Mouse (Mus musculus) liver, adult 2 months (tissue): ENCODE measurements at regions not wholly inside any gene's neighbourhood (a gene's known extent, or its start where the extent isn't known, plus 50 kb on each side); places are given as distances from the start of the nearest gene placed in this dataset.

Source experiments
- DNase-seq: peaks from one replicate; pipeline ENCODE4 v3.0.0-alpha.2; 2011; ENCODE audit warnings: low read depth, low spot score; ENCODE audit errors: extremely low read depth
- H3K27ac ChIP-seq: fragments of 200-500 bp; replicated peaks from 2 replicates; pipeline ENCODE4 v1.5.1; 2012; ENCODE audit warnings: low read depth, mild to moderate bottlenecking, control low read depth, inconsistent platforms, low read length; ENCODE audit not compliant: insufficient read depth
- H3K27me3 ChIP-seq: fragments of 200-500 bp; 2 replicates; pipeline ENCODE4 v1.6.1; 2012; ENCODE audit warnings: mild to moderate bottlenecking, moderate library complexity, low read length, inconsistent platforms; ENCODE audit not compliant: control insufficient read depth, insufficient read depth
- H3K36me3 ChIP-seq: fragments of 200-500 bp; 2 replicates; pipeline ENCODE4 v1.6.1; 2012; ENCODE audit warnings: low read length, inconsistent platforms; ENCODE audit not compliant: control insufficient read depth, insufficient read depth
- H3K4me1 ChIP-seq: fragments of 200-500 bp; 2 replicates; pipeline ENCODE4 v1.6.1; 2011; ENCODE audit warnings: low read length; ENCODE audit not compliant: control insufficient read depth, insufficient read depth
- H3K4me3 ChIP-seq: fragments of 200-500 bp; 2 replicates; pipeline ENCODE4 v1.5.1; 2011; ENCODE audit warnings: low read depth, mild to moderate bottlenecking, control low read depth, low read length, moderate library complexity; ENCODE audit not compliant: insufficient read depth
- H3K79me2 ChIP-seq: fragments of 200-500 bp; 2 replicates; pipeline ENCODE4 v1.6.1; 2012; ENCODE audit warnings: inconsistent platforms, mild to moderate bottlenecking, low read length, moderate library complexity; ENCODE audit not compliant: control insufficient read depth, insufficient read depth
- H3K9ac ChIP-seq: fragments of 200-500 bp; 2 replicates; pipeline ENCODE4 v1.6.1; 2012; ENCODE audit warnings: low read depth, mild to moderate bottlenecking, control low read depth, inconsistent platforms, low read length
- CTCF ChIP-seq: fragments of 200-500 bp; IDR thresholded peaks from 2 replicates; pipeline ENCODE4 v1.5.1; 2011; ENCODE audit warnings: low read depth, low read length, control low read depth
- POLR2A ChIP-seq: fragments of 200-500 bp; IDR thresholded peaks from 2 replicates; pipeline ENCODE4 v1.6.1; 2011; ENCODE audit warnings: low read length, control low read depth; ENCODE audit not compliant: insufficient read depth; ENCODE audit errors: extremely low read depth
- WGBS: fragments of 180-500 bp; shearing (Covaris S2); methylation state at CpG from one replicate; pipeline ENCODE4 v1.1.7; 2018; 5-methylcytosine and 5-hydroxymethylcytosine counted together

DNA sequence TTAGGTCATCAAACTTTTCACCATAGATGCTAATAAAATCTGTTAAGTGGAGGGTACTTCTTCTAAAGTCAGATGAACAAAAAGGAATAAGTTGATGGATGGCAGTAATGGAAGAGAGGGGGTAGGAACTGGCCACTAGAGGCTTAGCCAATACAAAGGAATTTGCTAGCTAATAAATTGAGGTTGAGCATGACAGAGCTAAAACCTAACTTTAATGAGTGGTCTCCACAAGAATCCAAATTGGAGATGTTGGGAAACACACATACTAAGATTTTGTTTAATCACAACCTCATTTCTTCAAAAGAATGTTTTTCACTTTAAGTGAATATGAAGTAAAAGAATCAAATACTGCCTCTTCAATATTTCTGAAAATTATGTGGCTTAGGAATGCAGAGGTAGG, 414.0 kb upstream of the Gm9747 start:
- Histone ChIP-seq H3K36me3 (no peaks in the 10 kb centered on the region), H3K9ac (no peak overlapping the region), H3K79me2 (no peaks in the 10 kb centered on the region), H3K4me3 (no peak overlapping the region), H3K4me1 (no peaks in the 10 kb centered on the region), H3K27ac (no peak overlapping the region), H3K27me3 (no peaks in the 10 kb centered on the region)
- TF ChIP-seq POLR2A (no peak), CTCF (no peak)
- DNase-seq = no peak

DNA sequence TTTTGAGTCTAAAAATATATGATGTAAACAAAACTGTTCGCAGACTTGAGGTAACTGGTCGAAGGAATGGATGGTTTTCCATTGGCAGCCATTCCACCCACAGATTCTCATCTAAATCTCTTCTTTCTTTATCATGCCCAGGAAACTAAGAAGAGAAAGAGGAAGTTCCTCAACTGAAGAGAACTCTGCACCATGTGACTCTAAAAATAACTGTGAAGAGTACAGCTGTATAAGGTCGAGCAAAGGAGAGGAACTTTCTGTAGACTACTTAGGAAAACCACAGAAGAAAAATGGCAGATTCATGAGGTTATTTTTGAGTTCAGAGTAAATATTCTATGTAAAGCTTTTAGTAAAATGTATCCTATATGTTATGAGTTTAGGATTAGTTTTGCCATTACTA, 390.9 kb upstream of the Gm9747 start:
- WGBS = 81% methylated on average over 3 of the region's 3 CpGs
- Histone ChIP-seq H3K27ac (no peak overlapping the region), H3K9ac (no peak overlapping the region), H3K27me3 (no peaks in the 10 kb centered on the region), H3K36me3 (no peaks in the 10 kb centered on the region), H3K4me1 (no peaks in the 10 kb centered on the region), H3K79me2 (no peaks in the 10 kb centered on the region), H3K4me3 (no peak overlapping the region)
- TF ChIP-seq POLR2A = no peak
- TF ChIP-seq CTCF = no peak
- no peak for DNase-seq

DNA sequence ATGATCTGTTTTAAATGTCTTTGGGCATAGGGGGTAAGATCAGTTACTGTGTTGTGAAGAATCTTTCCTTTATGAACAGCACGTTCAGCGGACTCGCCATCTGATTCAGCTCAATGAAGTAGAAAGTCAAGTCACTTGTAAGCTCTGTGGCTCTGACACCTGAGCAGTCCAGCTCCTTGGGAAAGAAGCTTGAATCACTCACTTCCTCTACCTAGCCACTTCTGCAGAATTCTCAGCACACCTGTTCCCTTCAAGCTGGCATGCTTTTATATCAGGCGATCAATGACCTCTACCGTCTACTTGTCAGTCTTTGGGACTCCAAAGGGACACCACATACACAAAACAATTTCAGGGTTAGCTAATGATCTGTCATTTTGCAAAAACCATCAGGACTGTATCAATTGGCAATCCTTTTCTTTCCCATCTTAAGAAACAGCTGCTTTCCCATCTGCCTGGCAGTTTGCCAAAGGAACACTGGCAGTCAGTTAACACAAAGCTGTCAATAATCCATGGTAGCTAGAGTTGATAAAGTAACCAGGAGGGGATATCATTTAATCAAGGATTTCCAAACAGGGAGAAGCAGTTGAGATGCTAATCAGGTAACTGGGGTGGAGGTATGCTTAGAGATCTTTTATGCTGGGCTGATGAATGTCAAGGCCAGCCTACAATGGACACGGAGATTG, 382.3 kb upstream of the Gm9747 start:
- Histone ChIP-seq H3K36me3 (no peaks in the 10 kb centered on the region), H3K9ac (no peak overlapping the region), H3K79me2 (no peaks in the 10 kb centered on the region), H3K27me3 (no peaks in the 10 kb centered on the region), H3K4me1 (no peaks in the 10 kb centered on the region), H3K27ac (no peak overlapping the region), H3K4me3 (no peak overlapping the region)
- no peak for TF ChIP-seq CTCF
- no peak for TF ChIP-seq POLR2A
- 93% methylated on average over 6 of the region's 6 CpGs for WGBS
- DNase-seq = no peak

DNA sequence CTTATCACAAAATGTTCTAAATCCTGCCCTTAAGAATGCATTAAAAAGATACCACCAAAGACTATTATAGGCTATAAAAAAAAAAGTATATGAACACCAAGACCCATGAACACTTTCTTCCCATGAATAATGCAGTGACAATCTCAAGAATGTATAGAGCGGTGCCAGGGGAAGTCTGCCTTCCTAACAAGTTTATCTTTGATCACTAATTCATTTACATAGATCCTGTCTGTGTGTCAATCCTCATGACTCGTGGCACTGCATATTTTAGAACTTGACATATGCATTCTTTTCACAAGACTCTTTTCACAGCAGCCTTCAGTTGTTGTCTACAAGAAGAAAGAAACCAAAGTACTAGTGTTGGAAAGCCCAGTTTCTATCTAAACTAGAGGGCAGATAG, 373.4 kb upstream of the Gm9747 start:
- WGBS = 62% methylated on average over 2 of the region's 2 CpGs
- DNase-seq = no peak
- TF ChIP-seq CTCF (no peak), POLR2A (no peak)

DNA sequence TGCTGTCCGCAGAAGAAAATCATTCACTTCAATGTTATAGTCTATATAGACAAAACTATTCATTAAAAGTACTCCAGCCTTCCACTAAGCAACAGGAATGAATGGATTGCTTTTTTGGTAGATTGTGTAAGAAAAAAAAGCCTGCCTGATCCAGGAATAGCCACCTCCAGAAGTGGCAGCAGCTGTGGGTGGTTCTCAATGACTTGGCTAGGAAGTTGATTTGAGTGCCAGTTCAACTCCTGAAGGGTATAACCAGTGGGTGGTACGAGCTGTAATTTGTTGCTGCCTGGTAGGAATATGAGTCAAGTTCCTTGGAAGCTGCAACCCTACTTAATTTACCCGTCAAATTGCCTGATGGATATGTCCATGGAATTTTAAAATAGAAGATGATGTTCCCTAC, 368.3 kb upstream of the Gm9747 start:
- H3K4me1 ChIP-seq = no peaks in the 10 kb centered on the region
- DNase-seq = no peak
- 80% methylated on average over 3 of the region's 3 CpGs for WGBS

More for the DNA sequence above, 373.4 kb upstream of the Gm9747 start:
- Histone ChIP-seq H3K79me2 (no peaks in the 10 kb centered on the region), H3K9ac (no peak overlapping the region), H3K27ac (no peak overlapping the region), H3K4me1 (no peaks in the 10 kb centered on the region), H3K36me3 (no peaks in the 10 kb centered on the region), H3K4me3 (no peak overlapping the region), H3K27me3 (no peaks in the 10 kb centered on the region)

DNA sequence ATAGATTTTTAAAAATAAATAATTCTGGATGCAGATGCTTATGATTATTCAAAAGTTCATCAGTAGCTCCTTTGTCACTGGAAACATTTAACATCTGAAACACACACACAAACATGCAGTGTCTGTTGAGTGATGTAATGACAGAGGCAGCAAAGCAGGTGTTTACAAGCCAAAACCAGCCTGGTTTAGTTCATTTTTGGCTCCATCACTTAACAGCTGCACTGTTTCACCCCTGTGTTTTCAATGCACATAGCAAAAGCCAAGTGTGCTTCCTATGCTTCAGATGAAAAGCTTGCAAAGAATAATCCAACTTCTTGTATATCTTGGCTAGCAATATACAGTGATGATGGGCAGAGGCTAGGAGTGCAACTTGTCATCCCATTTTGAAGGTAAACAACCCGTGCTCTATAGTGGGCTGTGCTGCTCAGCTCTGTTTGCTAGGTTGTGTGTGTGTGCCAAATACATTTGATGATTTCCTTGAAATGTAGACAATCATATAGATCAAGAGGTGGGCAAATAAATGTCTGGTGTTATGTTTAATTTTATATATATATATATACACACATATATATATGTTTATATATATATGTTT, 345.9 kb upstream of the Gm9747 start:
- no peak overlapping the region for H3K27ac ChIP-seq
- H3K36me3 ChIP-seq = no peaks in the 10 kb centered on the region
- no peaks in the 10 kb centered on the region for H3K27me3 ChIP-seq
- no peaks in the 10 kb centered on the region for H3K4me1 ChIP-seq
- no peak overlapping the region for H3K4me3 ChIP-seq
- TF ChIP-seq POLR2A (no peak), CTCF (no peak)
- H3K79me2 ChIP-seq = no peaks in the 10 kb centered on the region
- no peak for DNase-seq
- 64% methylated on average over 1 of the region's 1 CpGs for WGBS
- no peak overlapping the region for H3K9ac ChIP-seq

More for the DNA sequence above, 368.3 kb upstream of the Gm9747 start:
- Histone ChIP-seq H3K79me2 (no peaks in the 10 kb centered on the region), H3K36me3 (no peaks in the 10 kb centered on the region), H3K27me3 (no peaks in the 10 kb centered on the region), H3K9ac (no peak overlapping the region), H3K27ac (no peak overlapping the region), H3K4me3 (no peak overlapping the region)
- TF ChIP-seq CTCF (no peak), POLR2A (no peak)
